ENCODE assay signal across 8 mouse cellular contexts in genomic region chr19:21144659-21145283, GRCm38 (mm10).
DNase-seq lines count a peak whose midpoint lies in the region; ATAC-seq and TF ChIP-seq lines count a peak whose summit lies in the region.

No protein-coding gene starts in this region.

- H3K27ac ChIP-seq in heart, embryonic 16.5 days (ENCODE audit: low read length): no peak overlapping the region
- no peak overlapping the region for H3K27ac ChIP-seq in limb, embryonic 14.5 days (replicated peaks; ENCODE audit: low read depth, low read length)
- no peak overlapping the region for H3K27ac ChIP-seq in midbrain, embryonic 14.5 days (replicated peaks; ENCODE audit: low read depth, low read length)

- H3K9ac ChIP-seq in heart, embryonic 16.5 days (ENCODE audit: low read length): no peak overlapping the region
- no peak overlapping the region for H3K9ac ChIP-seq in limb, embryonic 14.5 days (ENCODE audit: low read depth, low read length, severe bottlenecking)
- no peak overlapping the region for H3K9ac ChIP-seq in midbrain, embryonic 14.5 days (replicated peaks; ENCODE audit: low read length)

- no peak for TF ChIP-seq POLR2A in limb, embryonic 14.5 days (IDR thresholded peaks at IDR 0.05; ENCODE audit: borderline replicate concordance, extremely low read depth, insufficient read depth, insufficient read length)

- H3K27me3 ChIP-seq in heart, embryonic 16.5 days (ENCODE audit: control insufficient read depth, insufficient read depth, low read length): no peaks in the 10 kb centered on the region
- no peaks in the 10 kb centered on the region for H3K27me3 ChIP-seq in limb, embryonic 14.5 days (ENCODE audit: control insufficient read depth, insufficient read depth, low read length)
- no peaks in the 10 kb centered on the region for H3K27me3 ChIP-seq in midbrain, embryonic 14.5 days (ENCODE audit: control insufficient read depth, insufficient read depth, low read length)

- peak; percentile 58 for DNase-seq in adrenal gland, adult 2 months
- no peak for DNase-seq in adrenal gland, adult 18-20 months (ENCODE audit: low spot score in 2 of 2)
- DNase-seq in limb, embryonic 14.5 days (ENCODE audit: low spot score): peak; percentile 17
- DNase-seq in midbrain, embryonic 14.5 days: peak; percentile 36
- DNase-seq in thymus, postnatal 25 days: peak; percentile 49
- no peak for DNase-seq in testis, postnatal 10 days (ENCODE audit: low spot score)

- ATAC-seq in common myeloid progenitor, adult 5-6 weeks (replicated peaks; ENCODE audit: low read depth, poor library complexity, severe bottlenecking): peak; percentile 96
- peak; percentile 86 for ATAC-seq in heart, embryonic 16.5 days (replicated peaks; ENCODE audit: extremely low read depth, insufficient read depth, low FRiP score)
- ATAC-seq in limb, embryonic 14.5 days (ENCODE audit: low FRiP score, low read depth): peak; percentile 67
- no peak for ATAC-seq in midbrain, embryonic 14.5 days (ENCODE audit: low FRiP score, low TSS enrichment)

- peak overlapping the region; percentile 18 for H3K4me3 ChIP-seq in heart, embryonic 16.5 days (ENCODE audit: low read length)
- H3K4me3 ChIP-seq in limb, embryonic 14.5 days (replicated peaks; ENCODE audit: low read length): no peak overlapping the region
- H3K4me3 ChIP-seq in midbrain, embryonic 14.5 days (replicated peaks; ENCODE audit: low read depth, low read length): no peak overlapping the region

- H3K9me3 ChIP-seq in heart, embryonic 16.5 days (replicated peaks; ENCODE audit: control insufficient read depth, low read length): no peaks in the 10 kb centered on the region
- H3K9me3 ChIP-seq in limb, embryonic 14.5 days (ENCODE audit: control insufficient read depth, low read length): no peaks in the 10 kb centered on the region
- H3K9me3 ChIP-seq in midbrain, embryonic 14.5 days (ENCODE audit: control insufficient read depth, low read length): no peaks in the 10 kb centered on the region

- peak overlapping the region; percentile 47; the same call in 1 of the 2 replicates for H3K4me2 ChIP-seq in heart, embryonic 16.5 days (ENCODE audit: low read depth, low read length)
- 0 out of 2 replicates have a peak overlapping the region, but pooled peaks have one; percentile 5 for H3K4me2 ChIP-seq in limb, embryonic 14.5 days (replicated peaks; ENCODE audit: low read depth, low read length, severe bottlenecking)
- H3K4me2 ChIP-seq in midbrain, embryonic 14.5 days (ENCODE audit: low read length): no peak overlapping the region

- no peaks in the 10 kb centered on the region for H3K36me3 ChIP-seq in heart, embryonic 16.5 days (ENCODE audit: control insufficient read depth, insufficient read depth)
- H3K36me3 ChIP-seq in limb, embryonic 14.5 days (ENCODE audit: control insufficient read depth, insufficient read depth, low read length): no peaks in the 10 kb centered on the region
- no peaks in the 10 kb centered on the region for H3K36me3 ChIP-seq in midbrain, embryonic 14.5 days (ENCODE audit: control insufficient read depth, insufficient read depth, low read length)

- WGBS in heart, embryonic 16.5 days: 27% methylated on average over 13 of the region's 13 CpGs
- 12% methylated on average over 13 of the region's 13 CpGs for WGBS in limb, embryonic 14.5 days
- WGBS in midbrain, embryonic 14.5 days: 7% methylated on average over 13 of the region's 13 CpGs

- H3K4me1 ChIP-seq in heart, embryonic 16.5 days (ENCODE audit: control insufficient read depth, insufficient read depth, low read length): peaks cover 6% of the 10 kb centered on the region; the same call in 1 of the 2 replicates
- H3K4me1 ChIP-seq in limb, embryonic 14.5 days (ENCODE audit: control insufficient read depth, insufficient read depth, low read length): peaks cover 11% of the 10 kb centered on the region
- peaks cover 12% of the 10 kb centered on the region; the same call in 1 of the 2 replicates for H3K4me1 ChIP-seq in midbrain, embryonic 14.5 days (ENCODE audit: control insufficient read depth, insufficient read depth, low read length)

Comparison
In these comparisons a context has a peak if more than half of its experiments do, and no peak if none do; other contexts are left out.
1. DNase-seq: peak in adrenal gland, adult 2 months (single experiment), limb, embryonic 14.5 days (single experiment), midbrain, embryonic 14.5 days (single experiment) and thymus, postnatal 25 days (single experiment); none in adrenal gland, adult 18-20 months (0 of 2) and testis, postnatal 10 days (single experiment).